ENCODE assay signal across 8 mouse cellular contexts in the genomic region with DNA sequence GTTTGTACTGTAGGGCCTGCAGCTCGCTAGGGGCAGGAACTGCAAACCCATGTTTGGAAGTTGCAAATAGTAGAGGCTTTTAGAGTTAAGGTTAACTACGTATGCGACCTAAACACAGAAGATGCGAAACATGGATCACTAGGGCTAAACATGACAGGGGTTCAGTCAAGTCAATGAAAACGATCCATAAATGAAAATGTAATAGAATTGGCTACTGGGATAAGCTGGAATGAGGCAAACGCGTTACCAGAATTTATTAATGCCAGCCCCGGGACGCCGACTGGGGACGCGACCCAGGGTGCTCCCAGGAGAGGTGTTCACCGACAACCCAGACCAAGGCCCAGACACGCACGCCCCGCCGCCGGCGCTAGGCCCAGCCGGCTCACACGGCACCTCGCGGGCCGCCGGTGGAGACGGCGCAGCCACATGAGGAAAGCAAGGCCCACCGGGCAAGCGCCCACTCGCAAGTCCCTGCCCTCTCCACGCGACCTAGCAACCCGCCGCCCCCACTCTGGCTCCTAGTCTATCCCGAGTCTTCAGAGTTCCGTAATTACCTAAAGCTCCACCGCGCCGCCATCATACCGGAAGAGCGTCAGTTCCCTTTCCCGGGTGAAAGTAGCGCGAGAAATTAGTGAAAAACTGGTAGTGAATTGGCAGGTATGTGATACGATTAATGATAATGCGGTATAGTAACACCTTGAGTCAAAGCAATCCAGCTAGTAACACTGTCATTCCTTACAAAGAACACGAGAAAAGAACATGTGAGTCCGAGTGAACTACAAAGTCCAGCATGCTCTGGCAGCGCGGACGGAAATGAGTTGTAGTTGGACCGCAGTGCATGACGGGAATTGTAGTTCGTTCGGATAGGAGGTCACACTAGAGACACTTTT. TPM values are rescaled to one million over a fixed set of nuclear protein-coding genes. Genes with fewer than 3 reads are reported as not detected.
A peak's percentile ranks its signal among the peaks of the same experiment; 100 is the strongest.
DNase-seq lines count a peak whose midpoint lies in the region; ATAC-seq lines count a peak whose summit lies in the region.

Gene Cwc22 (minus strand): TSS at position 780 of the 890 bp plus-strand sequence.

- ATAC-seq in megakaryocyte progenitor cell, adult 5-6 weeks (replicated peaks; ENCODE audit: poor library complexity), result peak; percentile 98

- peak; percentile 100 for DNase-seq in adipocyte (ENCODE audit: low spot score)
- peak; percentile 99 for DNase-seq in embryo, embryonic 10 days (ENCODE audit: low spot score)
- DNase-seq in gastrocnemius, postnatal 10 days, result peak; percentile 94
- peak; percentile 98 for DNase-seq in induced T-regulatory cell, adult 2 months (ENCODE audit: low read depth)
- peak; percentile 62 to 91 for DNase-seq in left cerebral cortex, adult 9 months (ENCODE audit: low spot score in 2 of 2)
- peak; percentile 98 for DNase-seq in right cerebral cortex, postnatal 14 days
- peak; percentile 78 to 86 for DNase-seq in urinary bladder, postnatal 36 days (ENCODE audit: low spot score in 2 of 2)

RNA-seq across cellular contexts. Expression of gene Cwc22, which starts in this region (rescaled TPM):
- total RNA-seq in gastrocnemius, postnatal 10 days (2021), result 10 to 100 TPM; 19.6 to 23.7 TPM
- total RNA-seq in megakaryocyte progenitor cell, adult 5-6 weeks (2015), result 35.6 and 45.3 TPM in 2 replicates
- total RNA-seq in megakaryocyte progenitor cell, adult 5-6 weeks (2017), result 103 and 115 TPM in 2 replicates

Comparison
In these comparisons a context has a peak if more than half of its experiments do, and no peak if none do; other contexts are left out.
1. Peak in every context shown above with its lines: DNase-seq and ATAC-seq.